Mouse (Mus musculus) left cerebral cortex, postnatal 14 days (tissue): ENCODE measurements at regions not wholly inside any gene's neighbourhood (a gene's known extent, or its start where the extent isn't known, plus 50 kb on each side); places are given as distances from the start of the nearest gene placed in this dataset.
A peak's percentile ranks its signal among the peaks of the same experiment; 100 is the strongest.
"Not testable (repeated sequence)": the region's sequence is repeated elsewhere in the genome, so short reads cannot be mapped to it uniquely, and the experiment has no call there.

Experiments used
- DNase-seq, 2 experiments: peaks; one replicate each; pipeline ENCODE4 v3.0.0; 2021 to 2022; ENCODE audit warnings: low spot score in 2 of 2, mixed read lengths in 1 of 2
- intact Hi-C: fragments of 180-260 bp; cut with DNase I; formaldehyde crosslinking; loops from one replicate; pipeline ENCODE4 v1.15.1; 2025

DNA sequence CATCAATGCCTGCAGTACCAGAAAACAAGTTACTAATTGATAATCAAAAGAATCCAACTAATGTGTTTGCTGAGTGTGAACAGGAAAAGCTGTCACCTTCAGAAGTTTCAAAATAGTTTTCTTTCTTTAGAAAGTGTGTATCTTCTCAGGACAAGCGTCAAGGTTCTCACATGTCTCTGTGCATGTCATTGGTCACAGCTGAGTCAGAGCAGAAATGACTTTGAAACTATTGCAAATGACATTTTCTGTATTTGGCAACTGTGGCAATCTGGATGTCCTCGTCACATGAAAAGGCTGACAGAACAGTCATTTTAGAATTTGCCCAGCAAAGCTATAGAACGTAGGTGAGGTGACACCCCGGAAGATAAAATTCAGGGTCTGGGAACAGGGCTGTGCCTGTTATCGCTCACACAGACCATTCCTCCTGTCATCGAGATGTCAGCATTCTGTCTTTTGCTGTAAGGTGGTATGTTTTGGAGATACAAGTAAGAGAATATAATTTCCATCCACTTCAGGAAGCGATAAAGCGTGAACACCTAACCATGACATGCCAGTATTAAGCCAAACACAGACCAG is 371.4 kb upstream of the Hsf2 start:
- no peak for DNase-seq
- intact Hi-C loops = no loop called here

DNA sequence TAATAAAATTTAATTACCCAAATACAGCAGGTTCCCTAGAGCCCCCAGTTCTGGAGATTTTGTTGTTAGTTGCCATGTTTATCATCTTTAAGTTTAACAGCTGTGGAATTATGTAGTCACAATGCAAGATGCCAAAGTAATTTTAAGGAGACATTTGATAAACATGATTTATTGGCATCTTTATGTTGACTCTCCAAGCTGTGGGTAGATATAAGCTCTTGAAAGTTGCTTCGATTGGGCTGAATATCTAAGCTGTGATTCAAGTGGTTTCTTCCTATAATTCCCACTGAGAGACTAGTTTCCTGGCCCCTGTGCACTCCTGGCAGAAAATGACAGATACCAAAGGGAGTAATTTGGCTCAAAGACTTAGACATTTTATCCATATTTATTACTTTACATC is 364.7 kb upstream of the Hsf2 start:
- intact Hi-C loops = no loop called here

DNA sequence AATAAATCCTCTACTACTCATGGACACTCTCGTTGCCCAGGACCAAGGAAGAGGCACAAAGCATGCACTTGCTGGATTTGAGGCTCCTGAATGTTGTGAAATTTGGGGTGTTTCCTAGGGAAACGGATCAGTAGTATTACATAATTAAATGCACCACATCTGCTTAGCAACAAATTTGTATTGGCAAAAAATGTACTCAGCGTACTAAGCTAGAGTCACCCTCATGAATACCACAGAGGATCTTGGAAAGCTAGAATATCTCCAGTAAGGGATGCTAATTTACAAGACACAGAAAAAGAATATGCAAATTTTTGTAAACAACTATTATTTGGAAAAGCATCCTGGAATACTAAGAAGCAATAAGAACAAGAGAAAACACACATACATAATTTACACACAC is 359.0 kb upstream of the Hsf2 start:
- peak in 1 of 2 experiments; percentile 23 for DNase-seq
- intact Hi-C loops = no loop called here

More for the DNA sequence above, 364.7 kb upstream of the Hsf2 start:
- no peak for DNase-seq

DNA sequence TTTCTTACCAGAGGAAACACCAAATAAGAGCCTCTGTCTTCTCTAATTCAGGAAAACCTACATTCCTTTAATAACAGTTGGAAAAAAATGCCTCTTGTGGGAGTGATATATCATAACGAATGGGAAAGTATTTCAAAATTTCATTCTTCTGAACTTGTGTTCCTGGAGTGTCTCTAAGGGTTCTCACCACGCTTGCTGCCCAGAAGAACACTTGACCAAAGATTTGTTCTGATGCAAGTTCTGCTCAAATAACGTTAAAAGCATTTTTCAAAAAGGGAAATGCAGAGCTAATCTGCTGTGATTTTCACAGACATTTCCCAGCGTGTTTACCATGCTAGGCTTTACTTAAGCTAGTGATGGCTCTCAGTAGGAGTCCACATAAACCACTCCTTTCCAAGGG is 329.8 kb upstream of the Hsf2 start:
- intact Hi-C loops = no loop called here
- no peak for DNase-seq

- no peak for DNase-seq
- intact Hi-C loops = no loop called here
Measured at GRCm38 (mm10) chr10:57156912-57157311, 329.3 kb upstream of the Hsf2 start.

DNA sequence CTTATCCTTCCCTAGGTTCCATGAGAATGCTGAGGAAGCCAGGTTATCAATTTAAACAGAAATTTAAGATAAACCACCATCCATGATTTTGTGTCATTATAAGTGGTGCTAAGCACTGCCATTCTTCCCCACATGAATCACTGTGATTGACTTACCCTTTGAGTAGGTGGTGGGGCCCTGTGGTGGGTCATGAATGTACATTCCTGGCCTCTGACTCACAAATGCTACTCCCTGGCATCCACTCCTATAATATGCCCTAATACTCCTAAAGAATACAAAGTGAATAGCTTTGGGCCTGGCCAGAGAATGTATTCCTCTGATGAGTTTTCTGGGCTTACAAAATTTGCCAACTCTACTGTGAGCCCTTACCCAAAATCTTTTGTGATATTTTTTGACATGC is 325.6 kb upstream of the Hsf2 start:
- intact Hi-C loops = no loop called here
- DNase-seq = no peak

- intact Hi-C loops = no loop called here
- DNase-seq = no peak
Measured at GRCm38 (mm10) chr10:57163359-57163758, 322.8 kb upstream of the Hsf2 start.

DNA sequence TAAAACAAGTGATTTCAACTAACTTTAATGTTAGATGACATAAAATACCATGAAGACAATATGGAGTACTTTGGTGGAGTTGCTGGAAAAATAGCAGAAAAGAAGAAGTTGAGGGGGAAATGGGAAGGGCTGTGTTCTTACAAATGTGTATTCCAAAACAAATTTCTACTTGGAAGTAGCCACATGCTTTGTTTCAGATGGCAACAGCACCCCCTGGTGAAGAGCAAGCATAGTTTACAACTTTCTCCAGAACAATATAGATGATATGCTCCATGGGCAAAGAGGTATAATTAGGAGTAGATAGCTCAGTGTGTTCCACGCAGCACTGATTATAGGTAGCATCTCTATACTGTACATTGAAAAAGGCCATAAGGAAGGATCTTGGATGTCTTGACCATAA is 302.6 kb upstream of the Hsf2 start:
- DNase-seq = peak; percentile 34 to 71
- intact Hi-C loops = loop anchor here (2.0 kb wide), 2 partner anchors 181 to 807 kb away; partner anchors contain the start of gene Gja1

- intact Hi-C loops = no loop called here
- no peak for DNase-seq
Measured at GRCm38 (mm10) chr10:57210701-57211100, 275.5 kb upstream of the Hsf2 start.

- no peak for DNase-seq
- intact Hi-C loops = no loop called here
Measured at GRCm38 (mm10) chr10:57231117-57231516, 255.1 kb upstream of the Hsf2 start.

- intact Hi-C loops = no loop called here
- DNase-seq = no peak
Measured at GRCm38 (mm10) chr10:57281220-57281619, 205.0 kb upstream of the Hsf2 start.

- DNase-seq = no peak
- intact Hi-C loops = no loop called here
Measured at GRCm38 (mm10) chr10:57282896-57283295, 203.3 kb upstream of the Hsf2 start.

DNA sequence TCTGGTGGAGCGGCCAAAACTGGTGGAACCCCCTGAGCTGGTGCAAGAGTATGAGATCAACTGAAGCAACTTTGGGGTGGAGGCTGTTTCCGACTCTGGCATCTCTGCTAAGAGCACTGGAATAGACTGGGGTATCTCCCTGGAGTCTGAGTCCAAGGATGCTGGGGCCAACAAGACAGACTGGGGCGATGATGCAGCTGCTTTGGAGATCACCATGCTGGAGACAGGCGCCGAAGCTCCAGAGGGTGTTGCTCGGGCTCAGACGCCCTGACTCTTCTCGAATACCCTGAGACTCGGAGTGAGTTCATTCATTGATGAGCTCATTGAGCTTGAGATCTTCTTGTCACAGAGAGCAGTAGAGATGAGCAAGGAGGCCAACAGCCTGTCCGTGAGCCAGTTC is 194.6 kb upstream of the Hsf2 start:
- no peak for DNase-seq
- intact Hi-C loops = no loop called here

- DNase-seq = peak in 1 of 2 experiments; percentile 1
- intact Hi-C loops = no loop called here
Measured at GRCm38 (mm10) chr10:57313799-57314198, 172.4 kb upstream of the Hsf2 start.

DNA sequence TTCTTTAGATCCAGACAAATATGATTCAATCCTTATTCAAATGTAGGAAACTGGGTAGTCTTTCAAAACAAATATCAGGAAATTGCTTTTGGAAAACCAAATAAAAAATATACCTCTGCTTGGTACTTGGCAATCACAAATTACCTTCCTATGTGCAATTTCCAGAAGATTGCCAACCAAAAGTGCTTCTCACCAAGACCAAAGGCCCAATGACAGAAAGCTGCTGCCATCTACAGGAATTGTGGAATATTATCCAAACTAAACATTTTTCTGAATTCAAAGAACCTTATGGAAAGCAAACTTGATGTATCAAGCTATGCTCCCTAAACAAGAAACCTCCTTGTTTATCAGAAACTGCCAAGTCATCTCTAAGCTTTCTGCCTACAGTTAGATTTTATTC is 169.1 kb upstream of the Hsf2 start:
- peak; percentile 22 to 26 for DNase-seq
- intact Hi-C loops = loop anchor here (2.0 kb wide), 1 partner anchor 944 kb away; no protein-coding TSS in a partner anchor

DNA sequence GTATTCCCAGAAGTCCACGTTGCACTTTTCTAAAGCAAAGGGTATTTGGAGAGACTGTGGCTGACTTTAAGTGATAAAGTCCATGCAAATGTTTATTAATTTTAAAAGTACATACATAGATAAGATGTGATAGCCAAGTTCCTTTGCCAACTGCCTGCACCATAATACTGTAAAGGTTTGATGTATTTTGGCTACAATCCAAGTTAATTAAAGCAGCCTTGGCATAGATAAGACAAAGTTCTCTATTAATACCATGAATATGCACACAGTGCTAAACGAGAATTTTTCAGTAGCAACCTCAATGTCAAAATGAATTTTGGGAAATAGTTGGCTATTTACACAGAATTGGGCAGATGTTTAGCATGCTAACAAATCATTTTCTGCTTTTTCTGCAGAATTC is 167.0 kb upstream of the Hsf2 start:
- DNase-seq = no peak
- intact Hi-C loops = no loop called here

DNA sequence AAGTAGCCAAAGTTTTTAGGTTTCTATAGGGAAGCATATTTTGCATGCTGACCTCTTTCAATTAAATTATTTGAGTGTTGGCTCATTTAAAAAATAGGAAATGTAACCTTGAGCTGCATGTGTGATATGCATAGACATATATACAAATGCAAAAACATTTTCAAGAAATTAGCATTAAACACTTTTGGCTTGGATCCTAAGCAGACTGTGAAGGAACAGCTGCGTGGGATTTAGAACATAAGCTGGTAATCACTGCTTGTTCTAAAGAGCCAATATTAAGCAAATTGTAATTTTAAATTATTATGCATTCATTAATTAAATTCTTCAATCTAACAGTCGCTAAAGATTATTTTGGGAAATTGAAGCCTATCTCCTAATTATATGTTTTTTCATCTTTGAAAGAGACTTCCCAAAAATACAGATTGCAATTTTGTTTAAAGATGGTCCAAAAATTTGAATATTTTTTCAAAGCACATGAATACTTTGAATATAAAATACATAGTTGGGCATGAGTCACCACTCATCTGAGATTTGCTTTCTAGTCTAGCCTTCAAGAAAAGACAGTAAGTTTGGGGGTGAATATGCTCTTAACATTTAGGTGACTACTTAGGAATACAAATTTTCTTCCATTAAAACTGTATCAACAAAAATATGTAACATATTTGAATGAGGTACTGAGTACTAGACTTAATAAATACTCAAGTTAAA is 163.3 kb upstream of the Hsf2 start:
- peak in 1 of 2 experiments; percentile 1 for DNase-seq
- intact Hi-C loops = no loop called here

DNA sequence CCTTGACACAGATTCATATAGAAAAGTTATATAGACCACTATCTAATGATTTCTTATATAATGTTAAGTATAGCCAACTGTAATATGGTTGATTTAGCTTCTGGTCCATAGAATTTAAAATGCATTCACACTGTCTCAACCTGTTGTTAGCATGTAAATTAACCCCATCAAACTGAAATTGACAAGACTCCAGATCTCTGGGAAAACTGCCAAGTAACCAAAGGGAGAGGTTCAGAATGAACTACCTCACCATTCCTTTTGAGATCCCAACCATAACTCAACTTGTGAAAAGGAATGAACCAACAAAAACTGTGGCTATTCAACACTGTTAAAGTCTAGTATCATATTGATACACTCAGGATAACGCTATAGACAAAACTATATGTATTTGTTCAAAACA is 162.0 kb upstream of the Hsf2 start:
- intact Hi-C loops = no loop called here
- no peak for DNase-seq

DNA sequence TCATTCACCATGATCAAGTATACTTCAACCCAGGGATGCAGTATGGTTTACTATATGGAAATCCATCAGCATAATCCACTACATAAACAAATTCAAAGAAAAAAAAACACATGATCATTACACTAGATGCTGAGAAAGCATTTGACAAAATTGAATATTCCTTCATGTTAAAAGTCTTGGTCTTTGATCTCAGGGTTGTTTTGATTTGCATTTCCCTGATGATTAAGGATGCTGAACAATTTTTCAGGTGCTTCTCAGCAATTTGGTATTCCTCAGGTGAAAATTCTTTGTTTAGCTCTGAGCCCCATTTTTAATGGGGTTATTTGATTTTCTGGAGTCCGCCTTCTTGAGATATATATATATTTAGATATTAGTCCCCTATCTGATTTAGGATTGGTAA is 123.4 kb upstream of the Hsf2 start:
- DNase-seq, intact Hi-C loops: not testable (repeated sequence)
